In genomic region chr13:83206622-83207021, GRCm38 (mm10) we compare ENCODE assay signal across 23 mouse cellular contexts.
DNase-seq lines count a peak whose midpoint lies in the region; ATAC-seq and TF ChIP-seq lines count a peak whose summit lies in the region.
"Had no signal": no experiment of that assay in that cellular context is flagged by ENCODE, and none has a peak within 500 bp of the region (broad histone marks: within the 10 kb centered on the region; RNA-seq: fewer than 3 reads in every experiment).

No protein-coding gene starts in this region.

- no peak for TF ChIP-seq CTCF in heart, postnatal 0 days (IDR thresholded peaks at IDR 0.05; ENCODE audit: low read depth)

- H3K4me3 ChIP-seq in heart, postnatal 0 days (ENCODE audit: low read depth, low read length): no peak overlapping the region
- no peak overlapping the region for H3K4me3 ChIP-seq in liver, embryonic 11.5 days (ENCODE audit: low read depth, low read length)
- H3K4me3 ChIP-seq: forebrain, embryonic 10.5 days; heart, embryonic 12.5 days; heart, embryonic 15.5 days; hindbrain, embryonic 12.5 days; hindbrain, embryonic 15.5 days had no signal

- no peaks in the 10 kb centered on the region for H3K9me3 ChIP-seq in heart, postnatal 0 days (replicated peaks; ENCODE audit: control insufficient read depth, low read length)
- no peaks in the 10 kb centered on the region for H3K9me3 ChIP-seq in liver, embryonic 11.5 days (ENCODE audit: control insufficient read depth, low read length)
- H3K9me3 ChIP-seq: forebrain, embryonic 10.5 days; heart, embryonic 12.5 days; heart, embryonic 15.5 days; hindbrain, embryonic 12.5 days; hindbrain, embryonic 15.5 days had no signal

- peak; percentile 2 for DNase-seq in heart, postnatal 0 days (ENCODE audit: low spot score)
- DNase-seq in heart, postnatal 36 days: no peak
- DNase-seq in A20 (ENCODE audit: low read depth, low spot score): peak; percentile 16
- DNase-seq in splenic B cell, adult 2 months (ENCODE audit: low read depth, low spot score): peak; percentile 31
- no peak for DNase-seq in liver, embryonic 11.5 days (ENCODE audit: low spot score)
- DNase-seq in retina, postnatal 1 day: no peak
- DNase-seq: adrenal gland, adult 8-10 months; adrenal gland, postnatal 25 days; cerebellum, adult 18-20 months; cerebellum, adult 9-10 months; cerebellum, postnatal 14 days; forebrain, postnatal 0 days; gastrocnemius, postnatal 10 days; heart, adult 18-20 months; heart, postnatal 14 days had no signal

- no peaks in the 10 kb centered on the region for H3K4me1 ChIP-seq in heart, postnatal 0 days (ENCODE audit: control insufficient read depth, insufficient read depth)
- no peaks in the 10 kb centered on the region for H3K4me1 ChIP-seq in liver, embryonic 11.5 days (replicated peaks; ENCODE audit: control insufficient read depth, insufficient read depth, low read length)
- H3K4me1 ChIP-seq: forebrain, embryonic 10.5 days; heart, embryonic 15.5 days; hindbrain, embryonic 12.5 days; hindbrain, embryonic 15.5 days had no signal

- no peak overlapping the region for H3K27ac ChIP-seq in heart, postnatal 0 days (ENCODE audit: low read depth)
- no peak overlapping the region for H3K27ac ChIP-seq in liver, embryonic 11.5 days (ENCODE audit: low read depth, low read length)
- H3K27ac ChIP-seq: forebrain, embryonic 10.5 days; heart, embryonic 15.5 days; hindbrain, embryonic 12.5 days; hindbrain, embryonic 15.5 days had no signal

- 78% methylated on average over 1 of the region's 1 CpGs for WGBS in heart, postnatal 0 days
- WGBS in liver, embryonic 11.5 days: 75% methylated on average over 1 of the region's 1 CpGs

- no peak for ATAC-seq in heart, postnatal 0 days (ENCODE audit: insufficient read depth, low read depth)
- ATAC-seq in granulocyte monocyte progenitor cell, adult 5-6 weeks (replicated peaks; ENCODE audit: poor library complexity, severe bottlenecking): peak; percentile 59; the same call in 1 of the 2 replicates
- no peak for ATAC-seq in liver, embryonic 11.5 days (replicated peaks; ENCODE audit: low FRiP score)
- ATAC-seq: activated CD4-positive, CD25-positive, alpha-beta regulatory T cell, adult 4 months; forebrain, embryonic 14.5 days; forebrain, postnatal 0 days had no signal

- no peak overlapping the region for H3K4me2 ChIP-seq in heart, postnatal 0 days (ENCODE audit: low read depth, low read length)
- H3K4me2 ChIP-seq in liver, embryonic 11.5 days: no peak overlapping the region
- H3K4me2 ChIP-seq: heart, embryonic 12.5 days; heart, embryonic 15.5 days; hindbrain, embryonic 12.5 days; hindbrain, embryonic 15.5 days had no signal

- intact Hi-C loops in heart, postnatal 36 days (cut with DNase I): no loop called here

- H3K27me3 ChIP-seq in heart, postnatal 0 days (ENCODE audit: control insufficient read depth, insufficient read depth, low read length): no peaks in the 10 kb centered on the region
- no peaks in the 10 kb centered on the region for H3K27me3 ChIP-seq in splenic B cell, adult 2 months (ENCODE audit: control insufficient read depth, insufficient read depth, low read length, poor library complexity, severe bottlenecking)
- no peaks in the 10 kb centered on the region for H3K27me3 ChIP-seq in liver, embryonic 11.5 days (replicated peaks; ENCODE audit: control insufficient read depth, insufficient read depth, low read length)
- H3K27me3 ChIP-seq: heart, embryonic 12.5 days; heart, embryonic 15.5 days; hindbrain, embryonic 12.5 days; hindbrain, embryonic 15.5 days had no signal

- H3K36me3 ChIP-seq in heart, postnatal 0 days (replicated peaks; ENCODE audit: control insufficient read depth, insufficient read depth, low read length): no peaks in the 10 kb centered on the region
- no peaks in the 10 kb centered on the region for H3K36me3 ChIP-seq in splenic B cell, adult 2 months (ENCODE audit: control insufficient read depth, insufficient read depth, low read length, poor library complexity, severe bottlenecking)
- no peaks in the 10 kb centered on the region for H3K36me3 ChIP-seq in liver, embryonic 11.5 days (ENCODE audit: control insufficient read depth, insufficient read depth, low read length)
- H3K36me3 ChIP-seq: forebrain, embryonic 10.5 days; heart, embryonic 12.5 days; heart, embryonic 15.5 days; hindbrain, embryonic 12.5 days; hindbrain, embryonic 15.5 days had no signal

- H3K9ac ChIP-seq in heart, postnatal 0 days (replicated peaks; ENCODE audit: low read depth, low read length): no peak overlapping the region
- no peak overlapping the region for H3K9ac ChIP-seq in liver, embryonic 11.5 days (ENCODE audit: low read depth, low read length)
- H3K9ac ChIP-seq: forebrain, postnatal 0 days; heart, embryonic 12.5 days; heart, embryonic 15.5 days; hindbrain, embryonic 12.5 days; hindbrain, embryonic 15.5 days had no signal

- no peak for TF ChIP-seq EP300 in heart, postnatal 0 days (IDR thresholded peaks at IDR 0.05; ENCODE audit: low read depth)

Comparison
In these comparisons a context has a peak if more than half of its experiments do, and no peak if none do; other contexts are left out.
1. DNase-seq: peak in heart, postnatal 0 days (single experiment), A20 (single experiment) and splenic B cell, adult 2 months (single experiment); none in heart, postnatal 36 days (0 of 2), liver, embryonic 11.5 days (single experiment) and retina, postnatal 1 day (single experiment).